Mouse (Mus musculus) forebrain, embryonic 14.5 days (tissue): ENCODE data around the gene Dpy19l3. TPM values are rescaled to one million over a fixed set of nuclear protein-coding genes. Genes with fewer than 3 reads are reported as not detected.

Experiments
- ATAC-seq: fragments of 200-750 bp; cut with Nextera tagmentation; 2 replicates; pipeline ENCODE4 v1.8.0; 2017; ENCODE audit warnings: mild to moderate bottlenecking, moderate library complexity
- DNase-seq: peaks from one replicate; pipeline ENCODE4 v3.0.0-alpha.2; 2015; ENCODE audit warnings: low spot score
- H3K27ac ChIP-seq: fragments of 300-500 bp; sonication (generic); 2 replicates; pipeline ENCODE4 v1.5.1; 2014; ENCODE audit warnings: low read depth, mild to moderate bottlenecking, control low read depth, low read length, moderate library complexity
- H3K27me3 ChIP-seq: fragments of 300-500 bp; sonication (generic); replicated peaks from 2 replicates; pipeline ENCODE4 v1.6.1; 2014; ENCODE audit warnings: low read length, control low read depth, mixed read lengths; ENCODE audit not compliant: control insufficient read depth, insufficient read depth
- H3K36me3 ChIP-seq: fragments of 300-500 bp; sonication (generic); 2 replicates; pipeline ENCODE4 v1.6.1; 2014; ENCODE audit warnings: low read length, control low read depth; ENCODE audit not compliant: control insufficient read depth, insufficient read depth
- H3K4me1 ChIP-seq: fragments of 300-500 bp; sonication (generic); 2 replicates; pipeline ENCODE4 v1.6.1; 2014; ENCODE audit warnings: antibody characterized with exemption, low read length, control low read depth; ENCODE audit not compliant: control insufficient read depth, insufficient read depth
- H3K4me2 ChIP-seq: fragments of 300-500 bp; sonication (generic); 2 replicates; pipeline ENCODE4 v1.6.1; 2014; ENCODE audit warnings: mild to moderate bottlenecking, control low read depth, low read length
- H3K4me3 ChIP-seq: fragments of 300-500 bp; sonication (generic); 2 replicates; pipeline ENCODE4 v1.5.1; 2014; ENCODE audit warnings: low read depth, low read length, control low read depth
- H3K9ac ChIP-seq: fragments of 300-500 bp; sonication (generic); 2 replicates; pipeline ENCODE4 v1.6.1; 2014; ENCODE audit warnings: mild to moderate bottlenecking, low read length, control low read depth, moderate library complexity
- H3K9me3 ChIP-seq: fragments of 300-500 bp; sonication (generic); replicated peaks from 2 replicates; pipeline ENCODE4 v1.6.1; 2016; ENCODE audit warnings: low read length, control low read depth, mixed read lengths; ENCODE audit not compliant: control insufficient read depth
- WGBS: fragments of 180-500 bp; shearing (Covaris S2); extraction: QIAGEN DNeasy Blood & Tissue Kit; methylation state at CpG from one replicate; pipeline ENCODE4 v1.1.7; 2014; 5-methylcytosine and 5-hydroxymethylcytosine counted together
- polyA plus RNA-seq: library from polyadenylated mRNA; unstranded; fragments of >200 nt; fragmentation: Nextera tagmentation; extraction: Ambion mirVana; gene quantifications from 2 replicates; pipeline ENCODE4 v1.2.1, GENCODE M21; 2014

Gene Dpy19l3
- 58.8 and 59.7 TPM in 2 replicates for polyA plus RNA-seq

GRCm38 (mm10) chr7:35754033-35754885 lies at the start of gene Dpy19l3:
TSS of gene Dpy19l3 (minus strand) at chr7:35754454.
- Histone ChIP-seq H3K9ac (peak within 1 kb of the TSS; percentile 78), H3K4me2 (peak within 1 kb of the TSS; percentile 98), H3K9me3 (no peaks in the 10 kb centered on the region), H3K27ac (peak within 1 kb of the TSS; percentile 50), H3K4me1 (peaks cover 13% of the 10 kb centered on the region), H3K27me3 (no peaks in the 10 kb centered on the region), H3K36me3 (peaks cover 16% of the 10 kb centered on the region), H3K4me3 (peak within 1 kb of the TSS; percentile 88)
- WGBS = under 1% methylated on average over 64 of the region's 70 CpGs
- DNase-seq = peak; percentile 89
- peak; percentile 99 for ATAC-seq

- peaks cover 22% of the 10 kb centered on the region for H3K36me3 ChIP-seq
- ATAC-seq (peak; percentile 97), DNase-seq (peak; percentile 94)
- peak within 1 kb of the TSS; percentile 79 for H3K27ac ChIP-seq
- peak within 1 kb of the TSS; percentile 76 for H3K9ac ChIP-seq
- H3K4me3 ChIP-seq = peak within 1 kb of the TSS; percentile 62
- H3K27me3 ChIP-seq = no peaks in the 10 kb centered on the region
- peak within 1 kb of the TSS; percentile 92 for H3K4me2 ChIP-seq
- H3K9me3 ChIP-seq = no peaks in the 10 kb centered on the region
- 22% methylated on average over 24 of the region's 26 CpGs for WGBS
- peaks cover 14% of the 10 kb centered on the region for H3K4me1 ChIP-seq
Measured at GRCm38 (mm10) chr7:35802906-35803595, 48.8 kb upstream of the Dpy19l3 start, which contains the start of gene Zfp507. TSS of gene Zfp507 (minus strand) at chr7:35803003.

- DNase-seq = peak; percentile 29
- under 1% methylated on average over 45 of the region's 49 CpGs for WGBS
Measured at GRCm38 (mm10) chr7:35802201-35802905, 48.1 kb upstream of the Dpy19l3 start.

GRCm38 (mm10) chr7:35796123-35796522 lies 41.9 kb upstream of the Dpy19l3 start:
- Histone ChIP-seq H3K9me3 (no peaks in the 10 kb centered on the region), H3K4me3 (no peak overlapping the region), H3K4me1 (peaks cover 4% of the 10 kb centered on the region), H3K27me3 (no peaks in the 10 kb centered on the region), H3K27ac (no peak overlapping the region), H3K4me2 (no peak overlapping the region), H3K36me3 (peaks cover 84% of the 10 kb centered on the region), H3K9ac (no peak overlapping the region)
- peak; percentile 13 for DNase-seq
- WGBS = 54% methylated on average over 7 of the region's 7 CpGs
- no peak for ATAC-seq

More at GRCm38 (mm10) chr7:35802201-35802905, 48.1 kb upstream of the Dpy19l3 start:
- ATAC-seq = peak; percentile 89
- peak overlapping the region; percentile 92 for H3K4me2 ChIP-seq
- peak overlapping the region; percentile 62 for H3K4me3 ChIP-seq
- peak overlapping the region; percentile 79 for H3K27ac ChIP-seq
- H3K27me3 ChIP-seq = no peaks in the 10 kb centered on the region
- peaks cover 14% of the 10 kb centered on the region for H3K4me1 ChIP-seq
- peak overlapping the region; percentile 76 for H3K9ac ChIP-seq
- H3K9me3 ChIP-seq = no peaks in the 10 kb centered on the region
- peaks cover 28% of the 10 kb centered on the region for H3K36me3 ChIP-seq

GRCm38 (mm10) chr7:35794145-35794664 lies 40.0 kb upstream of the Dpy19l3 start:
- H3K4me3 ChIP-seq = no peak overlapping the region
- H3K36me3 ChIP-seq = peaks cover 91% of the 10 kb centered on the region
- H3K27me3 ChIP-seq = no peaks in the 10 kb centered on the region
- DNase-seq (no peak), ATAC-seq (no peak)
- no peak overlapping the region for H3K27ac ChIP-seq
- H3K4me2 ChIP-seq = no peak overlapping the region
- WGBS = 69% methylated on average over 12 of the region's 12 CpGs
- no peak overlapping the region for H3K9ac ChIP-seq
- no peaks in the 10 kb centered on the region; the same call in 1 of the 2 replicates for H3K4me1 ChIP-seq
- no peaks in the 10 kb centered on the region for H3K9me3 ChIP-seq

- Histone ChIP-seq H3K4me2 (no peak overlapping the region), H3K9ac (no peak overlapping the region), H3K4me1 (no peaks in the 10 kb centered on the region; the same call in 1 of the 2 replicates), H3K27ac (no peak overlapping the region), H3K4me3 (no peak overlapping the region), H3K9me3 (no peaks in the 10 kb centered on the region), H3K27me3 (no peaks in the 10 kb centered on the region), H3K36me3 (peaks cover 89% of the 10 kb centered on the region)
- WGBS = 88% methylated on average over 12 of the region's 12 CpGs
- DNase-seq (no peak), ATAC-seq (no peak)
Measured at GRCm38 (mm10) chr7:35792150-35792848, 38.0 kb upstream of the Dpy19l3 start.

GRCm38 (mm10) chr7:35790926-35791325 lies 36.7 kb upstream of the Dpy19l3 start:
- Histone ChIP-seq H3K4me1 (no peaks in the 10 kb centered on the region; the same call in 1 of the 2 replicates), H3K4me3 (no peak overlapping the region), H3K4me2 (no peak overlapping the region), H3K9ac (no peak overlapping the region), H3K9me3 (no peaks in the 10 kb centered on the region), H3K27me3 (no peaks in the 10 kb centered on the region), H3K36me3 (peaks cover 90% of the 10 kb centered on the region), H3K27ac (no peak overlapping the region)
- DNase-seq = no peak
- ATAC-seq = no peak
- 67% methylated on average over 8 of the region's 8 CpGs for WGBS

GRCm38 (mm10) chr7:35790201-35790600 lies 35.9 kb upstream of the Dpy19l3 start:
- H3K9ac ChIP-seq = no peak overlapping the region
- no peak overlapping the region for H3K4me3 ChIP-seq
- H3K36me3 ChIP-seq = peaks cover 92% of the 10 kb centered on the region
- no peaks in the 10 kb centered on the region; the same call in 1 of the 2 replicates for H3K4me1 ChIP-seq
- no peaks in the 10 kb centered on the region for H3K9me3 ChIP-seq
- ATAC-seq = no peak
- 83% methylated on average over 8 of the region's 8 CpGs for WGBS
- no peak overlapping the region for H3K27ac ChIP-seq
- peak; percentile 53 for DNase-seq
- H3K4me2 ChIP-seq = no peak overlapping the region
- H3K27me3 ChIP-seq = no peaks in the 10 kb centered on the region
